ENCODE assay signal across 8 mouse cellular contexts in genomic region chr15:82354126-82354945, GRCm38 (mm10). TPM values are rescaled to one million over a fixed set of nuclear protein-coding genes. Genes with fewer than 3 reads are reported as not detected.
A peak's percentile ranks its signal among the peaks of the same experiment; 100 is the strongest.
DNase-seq lines count a peak whose midpoint lies in the region; ATAC-seq lines count a peak whose summit lies in the region.

Gene Ndufa6, minus strand, starts transcription at chr15:82354322.

- no peaks in the 10 kb centered on the region for H3K27me3 ChIP-seq in hindbrain, embryonic 16.5 days (replicated peaks; ENCODE audit: control insufficient read depth, insufficient read depth, low read length)

- peak within 1 kb of the TSS; percentile 80 for H3K27ac ChIP-seq in hindbrain, embryonic 16.5 days (ENCODE audit: low read depth, low read length)
- H3K27ac ChIP-seq in macrophage, result peak within 1 kb of the TSS; percentile 70

- peak within 1 kb of the TSS; percentile 93 for H3K9ac ChIP-seq in hindbrain, embryonic 16.5 days (ENCODE audit: low read depth, low read length)

- H3K9me3 ChIP-seq in hindbrain, embryonic 16.5 days (ENCODE audit: control insufficient read depth, low read length), result no peaks in the 10 kb centered on the region

- H3K36me3 ChIP-seq in hindbrain, embryonic 16.5 days (ENCODE audit: control insufficient read depth, insufficient read depth, low read length), result peaks cover 10% of the 10 kb centered on the region
- peaks cover 14% of the 10 kb centered on the region for H3K36me3 ChIP-seq in macrophage (ENCODE audit: inconsistent target)

- H3K79me2 ChIP-seq in macrophage (ENCODE audit: inconsistent target), result peaks cover 47% of the 10 kb centered on the region

- DNase-seq in WW6 (ENCODE audit: low read depth, low spot score), result peak; percentile 94
- peak; percentile 95 to 98 for DNase-seq in cerebellum, postnatal 4 days (ENCODE audit: low spot score in 2 of 2)
- DNase-seq in gastrocnemius, adult 18-20 months (ENCODE audit: low spot score), result peak; percentile 98
- peak; percentile 97 to 98 for DNase-seq in left cerebral cortex, adult 18-20 months (ENCODE audit: low spot score in 2 of 2)
- peak; percentile 97 for DNase-seq in right cerebral cortex, adult 18-20 months
- DNase-seq in urinary bladder, postnatal 10 days (ENCODE audit: low spot score), result peak; percentile 84

- peak; percentile 99 for ATAC-seq in hindbrain, embryonic 16.5 days

- WGBS in hindbrain, embryonic 16.5 days, result 2% methylated on average over 57 of the region's 57 CpGs
- 2% methylated on average over 57 of the region's 57 CpGs for WGBS in macrophage (ENCODE audit: missing documents)

- peaks cover 22% of the 10 kb centered on the region for H3K4me1 ChIP-seq in hindbrain, embryonic 16.5 days (ENCODE audit: control insufficient read depth, insufficient read depth, low read depth, low read length)

- peak within 1 kb of the TSS; percentile 76 for H3K4me3 ChIP-seq in hindbrain, embryonic 16.5 days (ENCODE audit: low read length)
- H3K4me3 ChIP-seq in macrophage (ENCODE audit: inconsistent target), result peak within 1 kb of the TSS; percentile 94

- peak within 1 kb of the TSS; percentile 77 for H3K4me2 ChIP-seq in hindbrain, embryonic 16.5 days (ENCODE audit: low read length)

RNA-seq across cellular contexts. Expression of gene Ndufa6, which starts in this region (rescaled TPM):
- 100 to 1,000 TPM; 481 to 494 TPM for total RNA-seq in gastrocnemius, adult 18-20 months (2021)
- 345 and 392 TPM in 2 replicates for polyA plus RNA-seq in hindbrain, embryonic 16.5 days (2015; fragmentation: Nextera tagmentation; extraction: Ambion mirVana)
- total RNA-seq in left cerebral cortex, adult 18-20 months (2021), result 100 to 1,000 TPM; 195 to 198 TPM
- 10 to 100 TPM in 25 of 26 experiments, 1 to 10 TPM in 1; 8.3 to 66.7 (median 26.3) TPM for total RNA-seq in macrophage (2018; cell fraction: chromatin; rRNA removed)
- 100 to 1,000 TPM; 111 to 184 (median 147) TPM for total RNA-seq in macrophage (2018; cell fraction: cytosol; rRNA removed)
- 10 to 100 TPM; 21.2 to 80.3 (median 44.2) TPM for total RNA-seq in macrophage (2018; cell fraction: nucleus; rRNA removed)
- polyA plus RNA-seq in macrophage (2018), result 111 to 200 TPM (median 159 TPM) in 3 replicates

Comparison
In these comparisons a context has a peak if more than half of its experiments do, and no peak if none do; other contexts are left out.
1. Peak in every context shown above with its lines: DNase-seq, ATAC-seq, H3K4me3 ChIP-seq and H3K27ac ChIP-seq.